Comparison of ENCODE assay signal across 8 mouse cellular contexts in genomic region chr13:49247740-49248466, GRCm38 (mm10). TPM values are rescaled to one million over a fixed set of nuclear protein-coding genes. Genes with fewer than 3 reads are reported as not detected.
DNase-seq lines count a peak whose midpoint lies in the region; ATAC-seq and TF ChIP-seq lines count a peak whose summit lies in the region.

No protein-coding gene starts in this region.

- H3K27me3 ChIP-seq in hindbrain, embryonic 12.5 days, result peaks cover 43% of the 10 kb centered on the region
- peaks cover 25% of the 10 kb centered on the region for H3K27me3 ChIP-seq in limb, embryonic 15.5 days
- peaks cover 23% of the 10 kb centered on the region for H3K27me3 ChIP-seq in midbrain, postnatal 0 days (ENCODE audit: insufficient read depth, low read length)

- 0 out of 2 replicates have a peak overlapping the region, but pooled peaks have one; percentile 28 for H3K9ac ChIP-seq in hindbrain, embryonic 12.5 days
- H3K9ac ChIP-seq in limb, embryonic 15.5 days, result 0 out of 2 replicates have a peak overlapping the region, but pooled peaks have one; percentile 28
- H3K9ac ChIP-seq in midbrain, postnatal 0 days (replicated peaks; ENCODE audit: low read length, poor library complexity, severe bottlenecking), result no peak overlapping the region

- H3K4me2 ChIP-seq in hindbrain, embryonic 12.5 days (replicated peaks), result peak overlapping the region; percentile 60
- H3K4me2 ChIP-seq in limb, embryonic 15.5 days, result peak overlapping the region; percentile 88
- H3K4me2 ChIP-seq in midbrain, postnatal 0 days (ENCODE audit: low read depth, low read length, poor library complexity, severe bottlenecking), result peak overlapping the region; percentile 59

- peaks cover 9% of the 10 kb centered on the region for H3K4me1 ChIP-seq in hindbrain, embryonic 12.5 days
- peaks cover 11% of the 10 kb centered on the region for H3K4me1 ChIP-seq in limb, embryonic 15.5 days
- H3K4me1 ChIP-seq in midbrain, postnatal 0 days (ENCODE audit: insufficient read depth, low read length), result peaks cover 6% of the 10 kb centered on the region; the same call in 1 of the 2 replicates

- peak overlapping the region; percentile 34 for H3K4me3 ChIP-seq in hindbrain, embryonic 12.5 days
- peak overlapping the region; percentile 44 for H3K4me3 ChIP-seq in limb, embryonic 15.5 days
- peak overlapping the region; percentile 31 for H3K4me3 ChIP-seq in midbrain, postnatal 0 days (ENCODE audit: low read depth, low read length)

- H3K9me3 ChIP-seq in hindbrain, embryonic 12.5 days (replicated peaks), result no peaks in the 10 kb centered on the region
- no peaks in the 10 kb centered on the region for H3K9me3 ChIP-seq in limb, embryonic 15.5 days
- H3K9me3 ChIP-seq in midbrain, postnatal 0 days (ENCODE audit: low read length), result no peaks in the 10 kb centered on the region

- no peaks in the 10 kb centered on the region for H3K36me3 ChIP-seq in hindbrain, embryonic 12.5 days
- H3K36me3 ChIP-seq in limb, embryonic 15.5 days, result no peaks in the 10 kb centered on the region
- H3K36me3 ChIP-seq in midbrain, postnatal 0 days (ENCODE audit: insufficient read depth, low read length), result no peaks in the 10 kb centered on the region

- peak; percentile 50 for DNase-seq in adrenal gland, postnatal 10 days
- no peak for DNase-seq in adrenal gland, postnatal 4 days (ENCODE audit: low spot score in 2 of 2)
- no peak for DNase-seq in midbrain, postnatal 0 days (ENCODE audit: low spot score)
- peak; percentile 79 for DNase-seq in testis, postnatal 10 days (ENCODE audit: low spot score)
- no peak for DNase-seq in urinary bladder, postnatal 36 days (ENCODE audit: low spot score in 2 of 2)

- TF ChIP-seq CTCF in midbrain, postnatal 0 days (IDR thresholded peaks at IDR 0.05), result no peak

- WGBS in hindbrain, embryonic 12.5 days, result under 1% methylated on average over 58 of the region's 58 CpGs
- WGBS in limb, embryonic 15.5 days, result 1% methylated on average over 58 of the region's 58 CpGs
- WGBS in midbrain, postnatal 0 days, result 1% methylated on average over 58 of the region's 58 CpGs

- H3K27ac ChIP-seq in hindbrain, embryonic 12.5 days, result no peak overlapping the region
- H3K27ac ChIP-seq in limb, embryonic 15.5 days, result no peak overlapping the region
- no peak overlapping the region for H3K27ac ChIP-seq in midbrain, postnatal 0 days (ENCODE audit: low read depth, low read length)

- peak; percentile 47 for ATAC-seq in common myeloid progenitor, adult 5-6 weeks (replicated peaks; ENCODE audit: low read depth, poor library complexity, severe bottlenecking)
- peak; percentile 22; the same call in 1 of the 2 replicates for ATAC-seq in hindbrain, embryonic 12.5 days (ENCODE audit: low FRiP score)
- ATAC-seq in limb, embryonic 15.5 days (ENCODE audit: insufficient number of reproducible peaks, low FRiP score, low TSS enrichment, low read depth), result peak; percentile 32; the same call in 1 of the 2 replicates
- no peak; the same call in 1 of the 2 replicates for ATAC-seq in midbrain, postnatal 0 days (ENCODE audit: low FRiP score)

RNA-seq across cellular contexts. Expression of gene Susd3, which starts 0.6 kb away (rescaled TPM):
- total RNA-seq in adrenal gland, postnatal 10 days (2021), result 1 to 10 TPM; 1.8 to 1.9 TPM
- 10 to 100 TPM in 1 of 2 experiments, 1 to 10 TPM in 1; 8.2 to 11.3 TPM for total RNA-seq in adrenal gland, postnatal 4 days (2021)
- 1.4 and 4.2 TPM in 2 replicates for total RNA-seq in common myeloid progenitor, adult 5-6 weeks (2017)
- 0.47 and 0.96 TPM in 2 replicates for polyA plus RNA-seq in hindbrain, embryonic 12.5 days (2016; fragmentation: Nextera tagmentation; extraction: Ambion mirVana)
- 1.9 and 2.0 TPM in 2 replicates for polyA plus RNA-seq in limb, embryonic 15.5 days (2015; fragmentation: Nextera tagmentation; extraction: Ambion mirVana)
- total RNA-seq in midbrain, postnatal 0 days (2014; rRNA removed), result 0.33 and 1.2 TPM in 2 replicates
- 0.63 and 0.92 TPM in 2 replicates for polyA plus RNA-seq in midbrain, postnatal 0 days (2015; fragmentation: Nextera tagmentation; extraction: Ambion mirVana)

RNA-seq across cellular contexts. Expression of gene Card19, which starts 32.1 kb away (rescaled TPM):
- 10 to 100 TPM; 52.5 to 58.9 TPM for total RNA-seq in adrenal gland, postnatal 10 days (2021)
- 10 to 100 TPM; 48.9 to 62.7 TPM for total RNA-seq in adrenal gland, postnatal 4 days (2021)
- total RNA-seq in common myeloid progenitor, adult 5-6 weeks (2017), result 11.0 and 19.1 TPM in 2 replicates
- polyA plus RNA-seq in hindbrain, embryonic 12.5 days (2016; fragmentation: Nextera tagmentation; extraction: Ambion mirVana), result 34.8 and 36.8 TPM in 2 replicates
- 64.6 and 76.8 TPM in 2 replicates for polyA plus RNA-seq in limb, embryonic 15.5 days (2015; fragmentation: Nextera tagmentation; extraction: Ambion mirVana)
- 25.8 and 32.7 TPM in 2 replicates for total RNA-seq in midbrain, postnatal 0 days (2014; rRNA removed)
- 39.8 and 44.5 TPM in 2 replicates for polyA plus RNA-seq in midbrain, postnatal 0 days (2015; fragmentation: Nextera tagmentation; extraction: Ambion mirVana)

Comparison
In these comparisons a context has a peak if more than half of its experiments do, and no peak if none do; other contexts are left out.
1. DNase-seq: peak in adrenal gland, postnatal 10 days (single experiment) and testis, postnatal 10 days (single experiment); none in adrenal gland, postnatal 4 days (0 of 2), midbrain, postnatal 0 days (single experiment) and urinary bladder, postnatal 36 days (0 of 2).
2. Peak in every context shown above with its lines, with median percentiles within 50 percentile points of each other: H3K4me2 ChIP-seq and H3K4me3 ChIP-seq.